Mouse (Mus musculus) kidney, adult 2 months (tissue): ENCODE results near the gene Apol10b.

Experiments used
- CTCF ChIP-seq: fragments of 200-500 bp; conservative IDR thresholded peaks from 2 replicates; pipeline ENCODE4 v1.5.1; 2011; ENCODE audit warnings: low read depth, mild to moderate bottlenecking, control low read depth, low read length, moderate library complexity, mixed read lengths; ENCODE audit not compliant: insufficient read depth, insufficient read length
- POLR2A ChIP-seq: fragments of 200-500 bp; IDR thresholded peaks from one replicate; pipeline ENCODE4 v1.6.1; 2011; ENCODE audit warnings: low read depth, low read length, control low read depth

DNA sequence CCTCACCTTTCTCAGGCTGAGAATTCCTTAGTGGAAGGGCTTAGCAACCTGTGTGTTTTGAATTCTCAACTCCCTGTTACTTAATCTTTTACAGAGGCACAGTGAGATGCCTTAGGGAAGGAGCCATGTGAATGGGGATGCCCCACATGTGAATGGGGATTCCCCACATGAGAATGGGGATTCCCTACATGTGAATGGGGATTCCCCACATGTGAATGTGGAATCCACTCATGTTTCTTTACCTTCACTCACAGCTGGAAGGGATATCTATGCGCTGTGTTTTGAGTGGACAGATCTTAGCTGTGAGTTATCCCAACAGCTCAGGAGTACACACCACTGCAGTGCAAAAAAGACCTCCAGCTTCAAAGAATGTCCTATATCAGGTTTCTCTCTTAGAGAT lies 28.8 kb upstream of the Apol10b start:
- TF ChIP-seq CTCF (no peak), POLR2A (no peak)
